Mouse (Mus musculus) kidney, postnatal 10 days (tissue): ENCODE results near the gene Ugt1a2.

ENCODE experiments used
- DNase-seq: peaks from one replicate; pipeline ENCODE4 v3.0.0; 2021; ENCODE audit warnings: mixed read lengths

Ugt1a2 gene

GRCm38 (mm10) chr1:88234646-88235045 is 34.2 kb downstream of the Ugt1a2 start:
- DNase-seq: no peak

GRCm38 (mm10) chr1:88235046-88235893 is 34.9 kb downstream of the Ugt1a2 start:
- no peak for DNase-seq

DNA sequence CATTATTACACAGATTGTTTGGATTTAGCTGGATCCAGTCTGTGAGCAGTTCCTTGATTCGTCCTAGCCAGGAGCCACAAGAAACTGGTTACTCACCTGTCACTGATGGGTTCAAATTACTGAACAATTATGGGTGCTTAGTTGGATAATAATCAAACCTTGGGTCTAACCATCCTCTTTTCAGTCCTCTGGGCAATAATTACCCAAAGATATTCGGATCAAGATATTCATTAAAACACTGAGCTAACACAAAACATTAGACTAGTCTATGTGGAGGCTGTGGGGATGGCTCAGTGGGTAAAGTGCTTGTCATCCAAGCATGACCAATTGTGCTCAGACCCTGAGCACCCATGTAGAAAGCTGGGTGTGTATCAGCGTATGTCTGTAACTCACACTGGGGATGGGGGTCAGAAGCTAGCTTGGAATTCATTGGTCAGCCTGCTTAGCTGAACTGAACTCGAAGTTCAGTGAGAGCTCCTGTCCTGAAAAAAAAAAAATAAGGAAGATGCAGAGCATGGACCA is 35.6 kb downstream of the Ugt1a2 start:
- peak; percentile 49 for DNase-seq

- DNase-seq: no peak
Observed at GRCm38 (mm10) chr1:88237311-88237710, 36.9 kb downstream of the Ugt1a2 start.

GRCm38 (mm10) chr1:88238771-88239170 is 38.4 kb downstream of the Ugt1a2 start:
- no peak for DNase-seq

DNA sequence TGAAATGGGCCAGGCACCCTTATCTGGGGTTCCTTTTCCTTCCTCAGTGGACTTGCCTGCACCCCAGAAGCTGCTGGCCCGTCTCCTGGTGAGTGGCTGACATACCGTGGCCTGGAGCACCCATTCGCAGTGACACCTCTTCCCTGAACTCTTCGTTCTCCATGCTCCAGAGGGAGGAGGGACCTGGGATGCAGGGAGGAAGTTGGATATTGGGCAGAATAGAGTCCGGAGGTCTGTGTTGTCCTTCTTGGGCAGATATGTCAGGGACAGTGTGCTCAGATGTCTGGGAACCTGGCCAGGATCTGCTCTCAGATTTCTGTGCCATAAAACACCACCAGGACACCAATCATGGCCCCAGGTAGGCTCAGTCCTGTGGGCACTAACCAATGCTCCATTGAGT is 39.7 kb downstream of the Ugt1a2 start:
- DNase-seq: no peak

GRCm38 (mm10) chr1:88240579-88240978 is 40.2 kb downstream of the Ugt1a2 start:
- DNase-seq: no peak

- DNase-seq: no peak
Observed at GRCm38 (mm10) chr1:88243861-88244260, 43.5 kb downstream of the Ugt1a2 start.

DNA sequence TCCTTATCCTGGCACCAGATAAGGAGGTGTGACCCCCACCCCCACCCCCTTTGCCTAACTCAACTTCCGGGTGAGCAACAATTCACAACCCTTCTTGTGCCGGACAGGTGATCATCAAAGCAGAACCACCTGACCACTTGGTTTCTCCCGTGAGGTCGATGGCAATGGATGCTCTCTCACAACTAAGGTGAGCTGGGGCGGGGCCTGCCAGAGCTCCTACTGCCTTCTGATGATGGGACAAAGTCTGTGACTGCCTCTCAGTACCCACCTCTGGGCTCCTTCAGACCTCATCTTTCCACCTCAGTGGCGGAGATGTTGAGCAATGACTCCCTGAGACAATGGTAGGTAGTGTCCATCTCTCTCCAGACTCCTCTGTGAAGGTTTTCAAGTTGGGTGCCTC is 45.5 kb downstream of the Ugt1a2 start:
- DNase-seq: no peak

GRCm38 (mm10) chr1:88246386-88246785 is 46.0 kb downstream of the Ugt1a2 start:
- no peak for DNase-seq

DNA sequence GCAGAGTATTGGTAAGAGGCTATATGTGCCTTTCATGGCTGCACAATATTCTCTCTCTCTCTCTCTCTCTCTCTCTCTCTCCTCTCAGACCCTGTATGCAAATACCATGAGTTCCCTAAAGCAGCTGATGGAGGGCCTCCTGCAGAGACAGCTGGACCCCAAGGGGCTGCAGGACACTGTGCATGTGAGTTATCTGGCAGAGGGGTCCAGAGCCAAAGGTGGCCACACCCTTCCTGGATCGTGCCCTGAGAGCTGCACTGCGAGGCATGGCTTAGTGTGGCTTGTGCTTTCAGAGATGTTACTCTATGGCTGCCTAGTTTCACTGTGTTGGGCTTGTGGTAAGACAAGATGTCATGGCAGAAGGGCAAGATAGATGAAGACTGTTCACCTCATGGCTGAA is 47.3 kb downstream of the Ugt1a2 start:
- DNase-seq: no peak

GRCm38 (mm10) chr1:88248658-88249057 is 48.3 kb downstream of the Ugt1a2 start:
- peak; percentile 38 for DNase-seq

DNA sequence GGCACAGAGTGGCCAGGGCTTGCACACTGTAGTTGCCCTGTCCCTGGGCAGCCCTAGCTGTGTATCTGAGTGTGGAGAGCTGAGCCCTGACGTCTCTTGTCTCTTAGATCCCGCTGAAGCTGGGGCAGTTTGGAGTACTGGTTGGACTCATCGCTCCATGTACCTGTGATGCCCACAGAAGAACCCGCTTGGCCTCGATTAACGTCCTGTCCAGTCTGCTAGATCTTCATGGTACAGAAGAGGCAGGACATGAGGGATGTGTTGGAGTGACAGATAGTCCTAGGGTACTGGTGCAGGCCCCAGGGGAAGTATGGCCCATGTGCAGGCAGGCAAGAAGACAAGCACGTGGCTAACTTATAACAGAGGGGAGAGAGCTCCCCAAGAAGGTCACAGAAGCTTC is 49.2 kb downstream of the Ugt1a2 start:
- DNase-seq: no peak

DNA sequence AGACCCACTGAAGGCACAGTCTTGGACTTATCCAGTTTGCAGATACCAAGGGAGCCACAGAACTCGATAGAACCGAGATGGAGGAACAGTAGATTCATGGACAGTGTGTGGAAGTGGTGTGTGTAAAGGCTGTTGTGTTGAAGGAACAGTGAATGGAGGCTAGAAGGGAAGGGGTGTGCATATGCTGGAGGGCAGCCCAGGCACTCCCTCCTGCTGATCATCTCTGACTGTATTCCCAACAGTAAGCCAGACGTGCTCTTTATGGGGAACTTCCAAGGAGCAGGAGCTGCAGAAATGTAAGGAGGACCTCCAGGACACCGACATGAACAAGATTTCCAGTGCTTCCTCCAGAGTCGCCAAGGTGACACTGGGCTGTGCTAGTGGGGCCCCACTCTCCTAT is 49.6 kb downstream of the Ugt1a2 start:
- DNase-seq: no peak

DNA sequence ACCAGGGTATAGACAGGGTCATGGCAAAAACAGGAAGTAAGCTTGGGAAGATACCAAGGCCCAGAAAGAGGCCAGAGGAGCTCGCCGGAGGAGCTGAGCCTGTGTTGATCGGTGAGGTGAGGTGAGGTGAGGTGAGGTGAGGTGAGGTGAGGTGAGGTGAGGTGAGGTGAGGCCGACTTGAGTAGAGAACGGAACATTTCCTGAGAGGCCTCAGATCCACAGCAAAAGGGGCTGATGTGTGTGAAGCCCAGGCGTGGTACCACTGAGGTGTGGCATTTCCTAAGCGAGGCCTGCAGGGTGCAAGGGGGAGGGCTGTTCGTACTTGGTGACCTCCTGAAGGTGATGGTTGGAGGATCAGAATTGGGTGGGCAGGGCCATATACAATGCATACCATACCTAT is 52.7 kb downstream of the Ugt1a2 start:
- no peak for DNase-seq

DNA sequence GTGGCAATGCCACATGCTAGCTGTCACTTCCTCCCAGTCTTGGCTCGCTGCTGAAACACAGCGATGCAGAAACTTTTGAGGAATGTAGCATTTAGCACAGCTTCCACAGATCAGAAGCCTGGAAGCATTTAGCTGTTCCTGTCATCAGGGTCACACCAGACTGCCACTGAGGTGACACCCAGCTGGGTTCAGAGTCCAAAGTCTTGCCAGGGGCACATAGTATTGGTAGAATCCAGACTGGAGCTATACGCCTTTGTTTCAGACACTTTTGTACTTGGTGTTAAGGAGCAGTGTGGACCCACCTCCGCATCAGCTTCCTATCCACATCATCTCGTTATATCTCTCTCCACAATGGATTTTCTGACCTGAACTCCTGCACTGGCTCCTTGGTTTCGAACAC is 53.1 kb downstream of the Ugt1a2 start:
- peak; percentile 38 for DNase-seq

GRCm38 (mm10) chr1:88254793-88255465 is 54.5 kb downstream of the Ugt1a2 start:
- DNase-seq: peak; percentile 49

DNA sequence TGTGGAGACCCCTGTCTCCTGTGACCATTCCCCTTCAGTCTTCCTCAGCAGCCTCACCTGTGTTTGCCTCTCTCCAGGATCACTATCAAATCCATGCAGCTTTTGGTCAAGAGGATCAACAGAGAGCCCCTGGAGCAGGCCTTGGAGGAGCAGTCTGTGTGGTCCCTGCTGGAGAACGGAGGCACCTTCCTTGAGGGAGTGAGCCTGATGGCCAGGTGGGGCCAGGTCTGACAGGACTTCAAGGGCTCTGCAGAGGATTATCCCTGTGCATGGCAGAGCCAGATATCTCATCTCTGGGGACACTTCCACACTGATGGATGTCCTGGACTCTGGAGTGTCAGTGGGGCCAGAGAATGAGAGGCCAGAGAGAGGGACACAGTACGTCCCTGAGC is 55.1 kb downstream of the Ugt1a2 start:
- no peak for DNase-seq

- peak; percentile 42 for DNase-seq
Observed at GRCm38 (mm10) chr1:88255989-88256754, 55.8 kb downstream of the Ugt1a2 start.

DNA sequence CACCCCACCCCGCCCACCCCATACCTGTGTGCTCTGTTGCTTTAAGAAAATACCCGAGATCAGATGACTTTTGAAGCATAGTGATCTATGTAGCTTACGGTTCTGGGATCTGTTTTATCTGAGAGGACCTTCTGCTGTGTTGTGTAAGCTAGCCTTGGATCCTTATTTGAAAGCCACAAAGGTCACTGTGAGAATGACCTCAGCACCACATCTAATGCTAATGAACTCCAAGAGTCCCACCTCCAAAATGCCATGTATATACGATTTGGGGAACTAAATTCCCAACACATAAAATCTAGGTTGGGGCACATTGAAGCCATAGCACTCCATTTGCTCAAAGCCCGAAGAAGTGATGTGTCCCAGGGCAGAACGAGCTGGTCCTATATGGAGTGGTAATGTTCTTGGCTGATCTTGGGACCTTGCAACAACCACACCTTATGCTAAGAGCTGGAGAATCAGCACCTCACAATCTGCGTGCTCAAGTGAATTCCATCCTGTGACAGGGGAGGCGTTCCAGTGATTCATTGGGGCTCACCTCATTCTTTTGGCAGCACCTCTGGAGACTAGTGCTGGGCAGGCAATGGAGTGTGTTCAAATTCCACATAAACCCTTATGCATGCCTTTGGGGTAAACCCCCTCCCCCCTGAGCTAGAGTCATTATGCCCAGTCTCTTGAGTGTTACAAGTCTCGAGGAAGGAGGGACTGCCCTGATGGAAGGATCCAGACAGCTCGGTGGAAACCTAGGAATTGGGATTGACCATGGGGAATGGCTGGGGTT is 56.7 kb downstream of the Ugt1a2 start:
- DNase-seq: no peak

DNA sequence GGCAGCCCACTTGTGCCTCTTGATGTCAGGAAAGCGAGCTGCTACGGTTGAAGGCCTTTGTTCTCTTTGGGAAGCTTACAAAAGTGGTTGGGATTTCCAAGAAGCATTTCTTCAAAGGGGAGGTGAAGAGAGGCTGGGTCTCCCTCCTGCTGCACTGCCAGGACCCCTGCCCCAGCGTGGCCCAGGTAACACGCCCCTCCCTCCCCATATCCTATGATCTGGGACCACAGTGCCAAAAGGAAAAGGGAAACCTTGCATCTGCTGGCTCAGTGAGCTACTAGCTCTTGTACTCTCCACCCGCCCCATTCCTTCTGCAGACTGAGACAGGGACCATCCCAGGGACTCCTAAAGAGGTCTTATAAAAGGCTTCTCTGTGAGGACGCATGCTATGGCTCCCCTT is 57.3 kb downstream of the Ugt1a2 start:
- DNase-seq: no peak

DNA sequence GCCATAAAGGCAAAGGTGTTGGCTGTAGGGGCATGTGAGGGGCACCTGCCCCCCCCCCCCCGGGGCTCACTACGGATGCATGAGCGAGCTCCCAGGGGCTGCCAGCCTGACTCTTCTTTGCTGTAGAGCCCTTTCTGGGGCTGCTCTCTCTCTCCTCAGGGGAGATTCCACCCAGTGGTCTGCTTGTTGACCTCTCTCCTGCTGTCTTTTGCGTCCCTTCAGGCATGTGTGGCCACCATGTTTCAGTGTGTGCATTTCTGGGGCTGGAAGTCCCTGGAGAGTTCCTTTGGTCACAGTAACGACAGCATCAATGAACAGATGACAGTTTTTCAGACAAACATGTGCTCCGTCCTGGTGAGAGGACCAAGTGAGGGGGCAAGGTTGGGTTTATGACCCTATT is 58.0 kb downstream of the Ugt1a2 start:
- peak; percentile 32 for DNase-seq
